Mouse (Mus musculus) adrenal gland, postnatal 10 days (tissue): Measurements from ENCODE around the gene Kcnh6. TPM values are rescaled to one million over a fixed set of nuclear protein-coding genes. Genes with fewer than 3 reads are reported as not detected.

Experiments
- DNase-seq: peaks from one replicate; pipeline ENCODE4 v3.0.0; 2021; ENCODE audit warnings: mixed read lengths
- total RNA-seq, 2 experiments: library from RNA; stranded (reverse); gene quantifications; 2 replicates each; pipeline ENCODE4 v1.2.3; 2021

Gene Kcnh6
- total RNA-seq, 2 experiments from 2014 or later: 0.24 to 0.61 TPM

- DNase-seq: no peak
These were observed 55.8 kb downstream of the Kcnh6 start for GRCm38 (mm10) chr11:106063756-106064155.

GRCm38 (mm10) chr11:106065073-106065922 is 57.4 kb downstream of the Kcnh6 start:
- no peak for DNase-seq

GRCm38 (mm10) chr11:106065923-106066571 is 58.1 kb downstream of the Kcnh6 start, which contains the start of gene Taco1:
Gene Taco1, plus strand, starts transcription at chr11:106066061.
- DNase-seq: peak; percentile 97

GRCm38 (mm10) chr11:106066616-106067015 is 58.7 kb downstream of the Kcnh6 start:
- peak; percentile 56 for DNase-seq

GRCm38 (mm10) chr11:106073774-106074173 is 65.8 kb downstream of the Kcnh6 start:
- DNase-seq: no peak

GRCm38 (mm10) chr11:106076321-106076720 is 68.4 kb downstream of the Kcnh6 start:
- peak; percentile 86 for DNase-seq

Other genes starting within 250 kb of the Kcnh6 start
- 100 to 1,000 TPM; 123 to 140 TPM for gene Cyb561, start 54.8 kb upstream of the Kcnh6 start, total RNA-seq
- gene Ace, start 40.2 kb upstream of the Kcnh6 start, total RNA-seq: 10 to 100 TPM; 12.9 to 15.4 TPM
- gene Ace3, start 13.4 kb upstream of the Kcnh6 start, total RNA-seq: not detected
- 10 to 100 TPM; 54.3 to 56.1 TPM for gene Dcaf7, start 28.7 kb downstream of the Kcnh6 start, total RNA-seq
- gene Taco1, start 57.9 kb downstream of the Kcnh6 start, total RNA-seq: 10 to 100 TPM; 40.8 to 52.4 TPM
- 10 to 100 TPM; 44.3 to 48.8 TPM for gene Map3k3, start 76.5 kb downstream of the Kcnh6 start, total RNA-seq
- gene Gm10840, start 152.7 kb downstream of the Kcnh6 start, total RNA-seq: not detected
- 10 to 100 TPM; 40.4 to 43.1 TPM for gene Limd2, start 152.7 kb downstream of the Kcnh6 start, total RNA-seq
- 10 to 100 TPM; 12.1 to 16.1 TPM for gene Strada, start 194.0 kb downstream of the Kcnh6 start, total RNA-seq
- gene Ccdc47, start 208.2 kb downstream of the Kcnh6 start, total RNA-seq: 10 to 100 TPM; 75.9 to 86.3 TPM
- gene Ddx42, start 208.8 kb downstream of the Kcnh6 start, total RNA-seq: 10 to 100 TPM; 49.0 to 54.0 TPM
- 10 to 100 TPM; 55.4 to 57.0 TPM for gene Ftsj3, start 248.0 kb downstream of the Kcnh6 start, total RNA-seq
- 100 to 1,000 TPM; 121 to 129 TPM for gene Psmc5, start 248.0 kb downstream of the Kcnh6 start, total RNA-seq